Mouse (Mus musculus) hindbrain, embryonic 11.5 days (tissue): ENCODE measurements around the gene Kif17. TPM values are rescaled to one million over a fixed set of nuclear protein-coding genes. Genes with fewer than 3 reads are reported as not detected.

ENCODE experiments used
- ATAC-seq: fragments of 200-750 bp; cut with Nextera tagmentation; 2 replicates; pipeline ENCODE4 v1.8.0; 2017; ENCODE audit warnings: mild to moderate bottlenecking, moderate TSS enrichment, moderate library complexity; ENCODE audit not compliant: low FRiP score
- DNase-seq: peaks from one replicate; pipeline ENCODE4 v3.0.0-alpha.2; 2015; ENCODE audit warnings: low spot score
- H3K27ac ChIP-seq: fragments of 300-500 bp; sonication (generic); 2 replicates; pipeline ENCODE4 v1.5.1; 2014; ENCODE audit warnings: mild to moderate bottlenecking, low read depth, low read length
- H3K27me3 ChIP-seq: fragments of 300-500 bp; sonication (generic); 2 replicates; pipeline ENCODE4 v1.6.1; 2014; ENCODE audit warnings: mild to moderate bottlenecking, low read length, moderate library complexity, mixed read lengths; ENCODE audit not compliant: control insufficient read depth, insufficient read depth
- H3K36me3 ChIP-seq: fragments of 300-500 bp; sonication (generic); 2 replicates; pipeline ENCODE4 v1.6.1; 2014; ENCODE audit warnings: mild to moderate bottlenecking, low read length, moderate library complexity, mixed read lengths; ENCODE audit not compliant: control insufficient read depth, insufficient read depth
- H3K4me1 ChIP-seq: fragments of 300-500 bp; sonication (generic); replicated peaks from 2 replicates; pipeline ENCODE4 v1.6.1; 2014; ENCODE audit warnings: low read length, mixed read lengths; ENCODE audit not compliant: control insufficient read depth, insufficient read depth
- H3K4me2 ChIP-seq: fragments of 300-500 bp; sonication (generic); replicated peaks from 2 replicates; pipeline ENCODE4 v1.6.1; 2014; ENCODE audit warnings: mild to moderate bottlenecking, low read depth, low read length
- H3K4me3 ChIP-seq: fragments of 300-500 bp; sonication (generic); 2 replicates; pipeline ENCODE4 v1.5.1; 2014; ENCODE audit warnings: low read depth, low read length
- H3K9ac ChIP-seq: fragments of 300-500 bp; sonication (generic); 2 replicates; pipeline ENCODE4 v1.6.1; 2014; ENCODE audit warnings: low read depth, low read length
- H3K9me3 ChIP-seq: fragments of 300-500 bp; sonication (generic); 2 replicates; pipeline ENCODE4 v1.6.1; 2016; ENCODE audit warnings: low read length; ENCODE audit not compliant: control insufficient read depth
- WGBS: fragments of 180-500 bp; shearing (Covaris S2); extraction: QIAGEN DNeasy Blood & Tissue Kit; methylation state at CpG from one replicate; pipeline ENCODE4 v1.1.7; 2014; 5-methylcytosine and 5-hydroxymethylcytosine counted together
- polyA plus RNA-seq: library from polyadenylated mRNA; unstranded; fragments of >200 nt; fragmentation: Nextera tagmentation; extraction: Ambion mirVana; gene quantifications from 2 replicates; pipeline ENCODE4 v1.2.1, GENCODE M21; 2014

Gene Kif17
- polyA plus RNA-seq, 1 experiment from 2014 or later = 0.31 TPM

DNA sequence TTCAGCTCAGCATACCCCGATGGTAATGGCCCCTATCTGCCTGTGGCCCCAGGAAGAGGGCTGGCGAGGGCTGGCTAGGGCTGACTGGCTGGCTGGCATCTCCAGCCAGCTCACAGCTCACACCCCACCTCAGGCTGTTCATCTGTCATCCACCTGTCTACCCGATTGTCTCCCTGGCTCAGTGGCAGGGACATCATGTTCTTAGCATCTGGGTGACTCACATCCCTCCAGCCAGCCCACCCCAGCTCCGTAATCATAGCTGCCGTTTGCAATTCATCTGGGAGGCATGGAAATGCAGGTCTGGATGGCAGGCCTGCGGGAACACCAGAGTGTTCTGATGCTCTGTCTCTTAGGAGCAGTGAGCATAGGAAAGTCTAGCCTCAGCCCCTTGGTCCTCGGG is 28.1 kb downstream of the Kif17 start:
- Histone ChIP-seq H3K36me3 (no peaks in the 10 kb centered on the region), H3K4me3 (no peak overlapping the region), H3K9me3 (no peaks in the 10 kb centered on the region), H3K4me1 (no peaks in the 10 kb centered on the region), H3K9ac (no peak overlapping the region), H3K4me2 (no peak overlapping the region), H3K27me3 (no peaks in the 10 kb centered on the region), H3K27ac (no peak overlapping the region)
- no peak for ATAC-seq
- 83% methylated on average over 7 of the region's 7 CpGs for WGBS
- DNase-seq = no peak

DNA sequence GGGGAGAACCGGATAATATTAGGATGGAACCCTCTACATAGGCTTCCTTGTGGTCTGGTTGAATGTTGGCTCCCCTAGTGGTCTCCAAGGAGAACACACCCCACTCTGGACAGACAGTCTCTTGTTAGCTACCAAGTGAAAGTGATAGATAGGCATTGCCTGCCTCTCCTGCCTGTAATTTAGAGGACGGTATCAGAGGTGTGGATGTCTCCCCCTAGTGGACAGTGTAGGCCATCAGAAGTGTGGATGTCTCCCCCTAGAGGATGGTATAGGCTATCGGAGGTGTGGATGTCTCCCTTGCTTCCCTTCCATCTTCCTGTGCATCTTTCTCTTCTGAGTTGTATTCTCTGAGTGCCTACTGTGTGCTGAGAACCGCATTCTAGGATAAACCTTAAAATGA is 32.6 kb downstream of the Kif17 start:
- DNase-seq (peak; percentile 82), ATAC-seq (peak; percentile 40; the same call in 1 of the 2 replicates)
- Histone ChIP-seq H3K4me1 (no peaks in the 10 kb centered on the region), H3K27me3 (no peaks in the 10 kb centered on the region), H3K9me3 (no peaks in the 10 kb centered on the region), H3K4me2 (no peak overlapping the region), H3K27ac (no peak overlapping the region), H3K9ac (no peak overlapping the region), H3K36me3 (no peaks in the 10 kb centered on the region), H3K4me3 (no peak overlapping the region)
- WGBS = 26% methylated on average over 4 of the region's 4 CpGs

- Histone ChIP-seq H3K9ac (no peak overlapping the region), H3K4me1 (no peaks in the 10 kb centered on the region), H3K4me2 (no peak overlapping the region), H3K36me3 (no peaks in the 10 kb centered on the region), H3K9me3 (no peaks in the 10 kb centered on the region), H3K27me3 (no peaks in the 10 kb centered on the region), H3K27ac (no peak overlapping the region), H3K4me3 (no peak overlapping the region)
- ATAC-seq (no peak), DNase-seq (no peak)
- 88% methylated on average over 12 of the region's 12 CpGs for WGBS
These were observed 36.2 kb downstream of the Kif17 start for GRCm38 (mm10) chr4:138286411-138286810.

DNA sequence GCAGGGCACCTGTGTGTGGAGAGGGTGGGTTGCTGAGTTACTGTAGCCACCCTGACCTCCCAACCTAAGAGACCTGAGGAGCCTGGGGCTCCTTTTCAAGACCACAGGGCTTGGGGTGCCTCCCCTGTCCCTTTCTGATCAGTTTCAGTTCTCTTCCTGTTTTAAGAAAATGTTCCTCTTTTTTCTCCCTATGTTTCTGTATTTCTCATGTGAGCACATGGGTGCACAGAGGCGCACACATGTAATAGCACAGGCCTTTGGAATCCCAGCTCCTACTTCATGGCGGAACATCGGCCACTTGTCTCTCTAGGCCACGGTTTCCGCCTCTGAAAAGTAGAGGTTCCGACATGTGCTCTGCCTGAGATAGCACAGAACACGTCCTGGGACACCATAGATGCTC is 38.5 kb downstream of the Kif17 start:
- no peak for ATAC-seq
- Histone ChIP-seq H3K9ac (no peak overlapping the region), H3K36me3 (no peaks in the 10 kb centered on the region), H3K4me3 (no peak overlapping the region), H3K27ac (no peak overlapping the region), H3K4me1 (no peaks in the 10 kb centered on the region), H3K9me3 (no peaks in the 10 kb centered on the region), H3K4me2 (no peak overlapping the region), H3K27me3 (no peaks in the 10 kb centered on the region)
- WGBS = 80% methylated on average over 7 of the region's 7 CpGs
- no peak for DNase-seq

DNA sequence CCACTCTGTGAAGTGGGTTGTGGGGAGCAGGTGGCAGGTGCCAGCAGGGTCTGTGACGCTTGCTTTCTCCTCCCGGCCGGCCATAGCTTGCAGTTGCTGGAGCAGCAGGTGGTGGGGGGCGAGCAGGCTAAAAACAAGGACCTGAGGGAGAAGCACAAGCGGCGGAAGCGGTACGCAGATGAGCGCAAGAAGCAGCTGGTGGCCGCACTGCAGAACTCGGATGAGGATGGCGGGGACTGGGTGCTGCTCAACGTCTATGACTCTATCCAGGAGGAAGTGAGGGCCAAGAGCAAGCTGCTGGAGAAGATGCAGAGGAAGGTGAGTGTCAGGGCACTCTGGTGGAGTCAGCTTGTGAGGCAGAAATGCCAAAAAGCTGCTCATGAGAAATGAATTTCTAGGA is 41.8 kb downstream of the Kif17 start:
- Histone ChIP-seq H3K27me3 (no peaks in the 10 kb centered on the region), H3K4me3 (no peak overlapping the region), H3K4me2 (no peak overlapping the region), H3K4me1 (no peaks in the 10 kb centered on the region), H3K9ac (no peak overlapping the region), H3K9me3 (no peaks in the 10 kb centered on the region), H3K36me3 (no peaks in the 10 kb centered on the region), H3K27ac (no peak overlapping the region)
- ATAC-seq (no peak), DNase-seq (no peak)
- 86% methylated on average over 13 of the region's 13 CpGs for WGBS

GRCm38 (mm10) chr4:138293261-138293948 is 43.2 kb downstream of the Kif17 start:
- ATAC-seq = peak; percentile 69
- H3K9me3 ChIP-seq = no peaks in the 10 kb centered on the region
- H3K4me3 ChIP-seq = no peak overlapping the region
- no peaks in the 10 kb centered on the region for H3K4me1 ChIP-seq
- H3K36me3 ChIP-seq = no peaks in the 10 kb centered on the region
- H3K4me2 ChIP-seq = no peak overlapping the region
- peak; percentile 21 for DNase-seq
- H3K27ac ChIP-seq = peak overlapping the region; percentile 54; the same call in 1 of the 2 replicates
- H3K27me3 ChIP-seq = no peaks in the 10 kb centered on the region
- H3K9ac ChIP-seq = no peak overlapping the region
- 75% methylated on average over 18 of the region's 18 CpGs for WGBS

GRCm38 (mm10) chr4:138293949-138294550 is 43.8 kb downstream of the Kif17 start:
- no peak overlapping the region for H3K4me2 ChIP-seq
- 88% methylated on average over 9 of the region's 14 CpGs for WGBS
- H3K4me3 ChIP-seq = no peak overlapping the region
- H3K27me3 ChIP-seq = no peaks in the 10 kb centered on the region
- H3K27ac ChIP-seq = peak overlapping the region; percentile 54; the same call in 1 of the 2 replicates
- DNase-seq (no peak), ATAC-seq (peak; percentile 51; the same call in 1 of the 2 replicates)
- no peaks in the 10 kb centered on the region for H3K4me1 ChIP-seq
- H3K9me3 ChIP-seq = no peaks in the 10 kb centered on the region
- no peaks in the 10 kb centered on the region for H3K36me3 ChIP-seq
- H3K9ac ChIP-seq = no peak overlapping the region

- no peak for ATAC-seq
- H3K4me3 ChIP-seq = no peak overlapping the region
- no peak overlapping the region for H3K9ac ChIP-seq
- H3K9me3 ChIP-seq = no peaks in the 10 kb centered on the region
- no peak for DNase-seq
- no peaks in the 10 kb centered on the region for H3K36me3 ChIP-seq
- H3K4me2 ChIP-seq = no peak overlapping the region
- no peaks in the 10 kb centered on the region for H3K27me3 ChIP-seq
- no peak overlapping the region for H3K27ac ChIP-seq
- H3K4me1 ChIP-seq = peaks cover 4% of the 10 kb centered on the region
- WGBS = 86% methylated on average over 10 of the region's 10 CpGs
These were observed 51.1 kb downstream of the Kif17 start for GRCm38 (mm10) chr4:138301271-138301780.

GRCm38 (mm10) chr4:138303011-138303410 is 52.8 kb downstream of the Kif17 start:
- 86% methylated on average over 3 of the region's 3 CpGs for WGBS
- no peak for ATAC-seq
- Histone ChIP-seq H3K9me3 (no peaks in the 10 kb centered on the region), H3K4me2 (no peak overlapping the region), H3K4me3 (no peak overlapping the region), H3K9ac (no peak overlapping the region), H3K27ac (no peak overlapping the region), H3K4me1 (peaks cover 4% of the 10 kb centered on the region), H3K27me3 (no peaks in the 10 kb centered on the region), H3K36me3 (no peaks in the 10 kb centered on the region)
- no peak for DNase-seq
